Mouse (Mus musculus): ENCODE results near the gene Stom.

The Stom gene

DNA sequence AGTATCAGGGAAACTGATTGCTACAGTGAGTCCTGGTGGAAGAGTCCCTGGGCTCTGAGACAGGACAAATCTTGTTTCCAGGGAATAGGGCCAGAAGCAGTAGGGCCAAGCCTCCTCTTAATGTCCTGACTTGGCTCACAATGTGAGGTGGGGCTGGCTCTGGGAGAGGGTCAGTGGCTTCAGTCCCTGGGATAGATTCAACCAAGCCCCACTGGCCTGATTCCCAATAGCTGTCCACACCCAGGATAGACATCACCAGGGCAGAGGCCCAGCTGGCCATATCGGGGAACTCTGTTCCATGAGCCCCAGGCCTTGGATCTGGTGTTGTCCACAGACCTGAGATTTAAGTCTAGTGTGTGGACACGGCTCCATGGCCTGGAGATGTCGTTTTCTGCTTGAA lies 59.1 kb downstream of the Stom start:
- no peaks in the 10 kb centered on the region for H3K36me3 ChIP-seq (ENCODE audit: insufficient read depth, low read length)
- H3K9me3 ChIP-seq (ENCODE audit: low read length): no peaks in the 10 kb centered on the region
- H3K4me1 ChIP-seq (replicated peaks; ENCODE audit: low read depth, low read length): peaks cover 24% of the 10 kb centered on the region
- H3K4me3 ChIP-seq (replicated peaks; ENCODE audit: low read length): no peak overlapping the region
- TF ChIP-seq NANOG (IDR thresholded peaks at IDR 0.05; ENCODE audit: borderline replicate concordance, low read length) (no peak), CTCF (conservative IDR thresholded peaks at IDR 0.05; ENCODE audit: low read length) (no peak), POU5F1 (IDR thresholded peaks at IDR 0.05; ENCODE audit: borderline replicate concordance, low read length) (no peak)
- H3K27me3 ChIP-seq (ENCODE audit: insufficient read depth, low read length): peaks cover 48% of the 10 kb centered on the region

GRCm38 (mm10) chr2:35273536-35273935 lies 63.2 kb downstream of the Stom start:
- Histone ChIP-seq H3K4me3 (replicated peaks; ENCODE audit: low read length) (no peak overlapping the region), H3K4me1 (replicated peaks; ENCODE audit: low read depth, low read length) (peaks cover 47% of the 10 kb centered on the region), H3K9me3 (ENCODE audit: low read length) (no peaks in the 10 kb centered on the region), H3K36me3 (ENCODE audit: insufficient read depth, low read length) (no peaks in the 10 kb centered on the region), H3K27me3 (ENCODE audit: insufficient read depth, low read length) (peaks cover 8% of the 10 kb centered on the region)
- TF ChIP-seq POU5F1 (IDR thresholded peaks at IDR 0.05; ENCODE audit: borderline replicate concordance, low read length) (no peak), NANOG (IDR thresholded peaks at IDR 0.05; ENCODE audit: borderline replicate concordance, low read length) (no peak), CTCF (conservative IDR thresholded peaks at IDR 0.05; ENCODE audit: low read length) (no peak)

- peaks cover 53% of the 10 kb centered on the region for H3K4me1 ChIP-seq (replicated peaks; ENCODE audit: low read depth, low read length)
- no peak overlapping the region for H3K4me3 ChIP-seq (replicated peaks; ENCODE audit: low read length)
Observed at GRCm38 (mm10) chr2:35272881-35273280, 63.9 kb downstream of the Stom start.

DNA sequence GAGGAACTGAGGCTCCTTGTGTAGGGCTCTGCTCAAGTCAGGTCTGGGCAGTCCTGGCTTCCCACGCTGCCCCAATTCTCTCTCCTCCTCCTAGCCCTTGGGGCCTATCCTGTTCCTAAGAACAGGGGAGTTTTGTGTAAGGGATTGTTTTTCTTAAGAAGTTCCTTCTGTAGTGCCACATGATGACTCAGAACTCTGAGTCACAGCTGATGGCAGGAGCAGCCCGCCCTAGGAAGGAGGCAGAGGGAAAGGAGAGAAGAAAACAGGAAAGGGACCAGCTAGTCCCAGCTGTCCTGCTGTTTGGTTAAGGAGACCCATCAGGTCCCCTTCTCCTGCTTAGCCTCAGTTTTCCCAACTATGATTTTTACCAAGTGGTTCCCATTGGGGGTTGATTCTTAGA lies 65.0 kb downstream of the Stom start:
- Histone ChIP-seq H3K4me3 (replicated peaks; ENCODE audit: low read length) (no peak overlapping the region), H3K36me3 (ENCODE audit: insufficient read depth, low read length) (no peaks in the 10 kb centered on the region)
- no peak for TF ChIP-seq NANOG (IDR thresholded peaks at IDR 0.05; ENCODE audit: borderline replicate concordance, low read length)
- TF ChIP-seq CTCF (conservative IDR thresholded peaks at IDR 0.05; ENCODE audit: low read length): no peak
- TF ChIP-seq POU5F1 (IDR thresholded peaks at IDR 0.05; ENCODE audit: borderline replicate concordance, low read length): no peak

More at GRCm38 (mm10) chr2:35272881-35273280, 63.9 kb downstream of the Stom start:
- TF ChIP-seq POU5F1 (IDR thresholded peaks at IDR 0.05; ENCODE audit: borderline replicate concordance, low read length) (no peak), NANOG (IDR thresholded peaks at IDR 0.05; ENCODE audit: borderline replicate concordance, low read length) (no peak), CTCF (conservative IDR thresholded peaks at IDR 0.05; ENCODE audit: low read length) (no peak)
- Histone ChIP-seq H3K27me3 (ENCODE audit: insufficient read depth, low read length) (peaks cover 4% of the 10 kb centered on the region), H3K9me3 (ENCODE audit: low read length) (no peaks in the 10 kb centered on the region), H3K36me3 (ENCODE audit: insufficient read depth, low read length) (no peaks in the 10 kb centered on the region)

GRCm38 (mm10) chr2:35270531-35270984 lies 66.2 kb downstream of the Stom start:
- Histone ChIP-seq H3K27me3 (ENCODE audit: insufficient read depth, low read length) (peaks cover 25% of the 10 kb centered on the region), H3K4me3 (replicated peaks; ENCODE audit: low read length) (peak overlapping the region; percentile 35; the same call in 1 of the 2 replicates), H3K9me3 (ENCODE audit: low read length) (no peaks in the 10 kb centered on the region), H3K4me1 (replicated peaks; ENCODE audit: low read depth, low read length) (peaks cover 76% of the 10 kb centered on the region), H3K36me3 (ENCODE audit: insufficient read depth, low read length) (no peaks in the 10 kb centered on the region)
- peak; percentile 79 for TF ChIP-seq CTCF (conservative IDR thresholded peaks at IDR 0.05; ENCODE audit: low read length)
- TF ChIP-seq NANOG (IDR thresholded peaks at IDR 0.05; ENCODE audit: borderline replicate concordance, low read length): no peak
- no peak for TF ChIP-seq POU5F1 (IDR thresholded peaks at IDR 0.05; ENCODE audit: borderline replicate concordance, low read length)

More for the DNA sequence above, 65.0 kb downstream of the Stom start:
- Histone ChIP-seq H3K4me1 (replicated peaks; ENCODE audit: low read depth, low read length) (peaks cover 63% of the 10 kb centered on the region), H3K9me3 (ENCODE audit: low read length) (no peaks in the 10 kb centered on the region), H3K27me3 (ENCODE audit: insufficient read depth, low read length) (peaks cover 12% of the 10 kb centered on the region)

- Histone ChIP-seq H3K36me3 (ENCODE audit: insufficient read depth, low read length) (no peaks in the 10 kb centered on the region), H3K4me3 (replicated peaks; ENCODE audit: low read length) (no peak overlapping the region), H3K4me1 (replicated peaks; ENCODE audit: low read depth, low read length) (peaks cover 80% of the 10 kb centered on the region), H3K27me3 (ENCODE audit: insufficient read depth, low read length) (peaks cover 31% of the 10 kb centered on the region), H3K9me3 (ENCODE audit: low read length) (no peaks in the 10 kb centered on the region)
- TF ChIP-seq NANOG (IDR thresholded peaks at IDR 0.05; ENCODE audit: borderline replicate concordance, low read length) (no peak), POU5F1 (IDR thresholded peaks at IDR 0.05; ENCODE audit: borderline replicate concordance, low read length) (no peak), CTCF (conservative IDR thresholded peaks at IDR 0.05; ENCODE audit: low read length) (no peak)
Observed at GRCm38 (mm10) chr2:35269716-35270260, 67.0 kb downstream of the Stom start.

DNA sequence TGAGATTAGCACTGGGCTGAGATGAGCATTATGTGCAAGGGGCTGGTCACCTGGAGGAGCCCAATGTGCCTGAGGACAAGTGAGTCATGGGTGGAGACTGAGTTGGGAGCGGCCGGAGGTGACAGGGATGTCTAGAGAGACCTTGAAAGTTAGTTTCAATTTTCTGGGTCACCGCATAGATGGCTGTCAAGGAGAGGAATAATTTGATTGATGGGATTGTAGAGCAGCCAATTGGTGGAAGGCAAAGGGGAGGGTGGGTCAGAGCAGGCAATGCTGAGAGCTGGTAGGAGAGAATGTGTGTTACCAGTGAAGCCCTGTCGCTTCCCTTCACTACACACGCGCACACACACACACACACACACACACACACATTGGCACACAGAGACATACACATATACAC lies 67.6 kb downstream of the Stom start:
- no peaks in the 10 kb centered on the region for H3K36me3 ChIP-seq (ENCODE audit: insufficient read depth, low read length)
- peaks cover 80% of the 10 kb centered on the region for H3K4me1 ChIP-seq (replicated peaks; ENCODE audit: low read depth, low read length)
- peaks cover 35% of the 10 kb centered on the region for H3K27me3 ChIP-seq (ENCODE audit: insufficient read depth, low read length)
- H3K4me3 ChIP-seq (replicated peaks; ENCODE audit: low read length): no peak overlapping the region
- TF ChIP-seq CTCF (conservative IDR thresholded peaks at IDR 0.05; ENCODE audit: low read length) (no peak), NANOG (IDR thresholded peaks at IDR 0.05; ENCODE audit: borderline replicate concordance, low read length) (no peak)
- no peaks in the 10 kb centered on the region for H3K9me3 ChIP-seq (ENCODE audit: low read length)

- peaks cover 46% of the 10 kb centered on the region for H3K27me3 ChIP-seq (ENCODE audit: insufficient read depth, low read length)
- H3K4me1 ChIP-seq (replicated peaks; ENCODE audit: low read depth, low read length): peaks cover 71% of the 10 kb centered on the region
- no peak overlapping the region for H3K4me3 ChIP-seq (replicated peaks; ENCODE audit: low read length)
- no peak for TF ChIP-seq CTCF (conservative IDR thresholded peaks at IDR 0.05; ENCODE audit: low read length)
- no peak for TF ChIP-seq NANOG (IDR thresholded peaks at IDR 0.05; ENCODE audit: borderline replicate concordance, low read length)
- no peak for TF ChIP-seq POU5F1 (IDR thresholded peaks at IDR 0.05; ENCODE audit: borderline replicate concordance, low read length)
- no peaks in the 10 kb centered on the region for H3K9me3 ChIP-seq (ENCODE audit: low read length)
- H3K36me3 ChIP-seq (ENCODE audit: insufficient read depth, low read length): no peaks in the 10 kb centered on the region
Observed at GRCm38 (mm10) chr2:35267876-35268566, 68.8 kb downstream of the Stom start.

Measured in E14TG2a.4 (cell line).